Mouse (Mus musculus) small intestine, adult 2 months (tissue): ENCODE measurements at regions not wholly inside any gene's neighbourhood (a gene's known extent, or its start where the extent isn't known, plus 50 kb on each side); places are given as distances from the start of the nearest gene placed in this dataset.

Experiments used
- CTCF ChIP-seq: fragments of 200-500 bp; IDR thresholded peaks from 2 replicates; pipeline ENCODE4 v1.5.1; 2012; ENCODE audit warnings: low read depth, mild to moderate bottlenecking, control low read depth, inconsistent platforms, low read length, moderate library complexity, mixed read lengths; ENCODE audit not compliant: insufficient replicate concordance, insufficient read length; ENCODE audit errors: extremely low read depth
- POLR2A ChIP-seq: fragments of 200-500 bp; IDR thresholded peaks from 2 replicates; pipeline ENCODE4 v1.6.1; 2012; ENCODE audit warnings: low read depth, mild to moderate bottlenecking, control low read depth, inconsistent platforms, low read length, moderate library complexity

DNA sequence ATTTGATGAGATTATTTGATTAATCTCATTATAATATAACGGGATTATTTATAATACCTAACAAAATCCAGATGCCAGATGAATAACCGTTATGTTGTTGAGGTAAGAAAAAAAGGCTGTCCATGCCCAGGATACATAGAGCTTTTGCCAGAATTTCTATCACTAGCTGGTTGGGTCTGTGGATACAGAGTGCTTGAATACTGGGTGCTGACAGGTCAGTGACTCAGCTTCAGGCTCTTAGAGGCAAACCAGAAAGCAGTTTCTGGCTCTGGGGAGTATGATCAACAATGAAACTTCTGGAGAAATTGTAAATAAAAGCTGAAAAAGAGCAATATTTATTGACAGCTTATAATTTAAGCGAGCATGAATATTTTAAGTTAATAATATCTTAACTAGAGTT, 109.4 kb upstream of the Ankrd1 start:
- no peak for TF ChIP-seq CTCF
- TF ChIP-seq POLR2A: no peak
